Mouse (Mus musculus) heart, adult 8-10 months (tissue): ENCODE measurements at regions not wholly inside any gene's neighbourhood (a gene's known extent, or its start where the extent isn't known, plus 50 kb on each side); places are given as distances from the start of the nearest gene placed in this dataset.

Experiments used
- DNase-seq: peaks from one replicate; pipeline ENCODE4 v3.0.0; 2022; ENCODE audit warnings: low spot score

DNA sequence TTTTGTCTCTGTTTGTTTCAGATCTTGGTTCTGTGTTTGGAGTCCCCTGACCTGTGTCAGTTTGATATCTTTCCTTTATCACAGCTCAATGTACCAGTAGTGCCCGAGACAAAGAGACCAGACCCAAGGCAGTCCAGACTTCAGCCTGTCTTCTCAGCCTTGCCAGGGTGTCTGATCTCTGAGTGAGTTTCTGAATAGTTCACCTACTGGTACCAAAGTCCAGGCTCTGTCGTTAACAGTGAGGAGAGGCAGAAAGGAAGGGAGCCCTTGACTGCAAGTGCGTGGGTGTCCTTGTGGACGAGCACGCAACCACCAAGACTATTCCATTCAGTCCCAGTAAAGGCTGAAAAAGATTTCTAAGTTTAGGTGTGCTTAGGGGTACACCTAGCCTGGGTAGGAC lies 50.8 kb upstream of the Haao start:
- no peak for DNase-seq
